In the genomic region with DNA sequence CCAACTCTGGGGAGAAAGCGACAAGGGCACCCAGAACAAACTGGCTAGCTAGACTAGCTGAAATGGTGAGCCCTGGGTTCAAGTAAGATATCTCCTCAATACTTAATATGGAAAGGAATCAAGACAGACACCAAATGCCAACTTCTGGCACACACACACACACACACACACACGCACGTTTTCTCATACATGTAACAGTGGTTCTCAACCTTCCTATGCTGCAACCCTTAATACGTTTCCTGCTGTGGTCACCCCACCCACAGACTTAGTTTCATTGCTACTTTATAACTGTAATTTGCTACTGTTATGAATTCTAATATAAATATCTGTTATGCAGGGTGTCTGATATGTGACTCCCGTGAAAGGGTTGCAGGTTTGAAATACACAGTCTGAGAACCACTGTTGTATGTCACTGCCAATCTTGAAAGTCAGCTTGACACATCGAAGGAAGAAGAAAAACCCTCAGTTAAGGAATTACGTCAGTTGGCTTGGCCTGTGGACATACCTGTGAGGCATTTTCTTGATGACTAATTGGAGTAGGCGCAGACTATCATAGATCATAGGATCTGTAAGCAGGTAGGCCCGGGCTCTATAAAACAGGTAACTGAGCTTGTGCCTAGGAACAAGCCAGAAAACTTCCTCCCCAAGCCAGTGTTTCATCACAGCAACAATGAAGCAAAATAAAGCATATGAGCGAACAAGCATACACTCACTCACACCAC, we compare ENCODE assay signal across 17 mouse cellular contexts.
"Had no signal": no experiment of that assay in that cellular context is flagged by ENCODE, and none has a peak within 500 bp of the region (broad histone marks: within the 10 kb centered on the region; RNA-seq: fewer than 3 reads in every experiment).

No protein-coding gene starts in this region.

- H3K4me3 ChIP-seq: liver, embryonic 12.5 days; liver, embryonic 15.5 days; lung, embryonic 15.5 days; neural tube, embryonic 12.5 days had no signal

- DNase-seq: kidney, adult 18-20 months; kidney, adult 9 months; kidney, postnatal 14 days; kidney, postnatal 4 days; left cerebral cortex, postnatal 4 days; lung, adult 18-20 months; lung, postnatal 10 days; lung, postnatal 36 days; midbrain, embryonic 14.5 days; retina, postnatal 1 day; thymus, adult 18-20 months; thymus, postnatal 36 days had no signal

- H3K27me3 ChIP-seq: liver, embryonic 12.5 days; liver, embryonic 15.5 days; lung, embryonic 15.5 days; neural tube, embryonic 12.5 days had no signal

- H3K4me1 ChIP-seq: liver, embryonic 12.5 days; liver, embryonic 15.5 days; neural tube, embryonic 12.5 days had no signal

- H3K27ac ChIP-seq: liver, embryonic 12.5 days; liver, embryonic 15.5 days; lung, embryonic 15.5 days; neural tube, embryonic 12.5 days had no signal

- H3K9me3 ChIP-seq: liver, embryonic 12.5 days; liver, embryonic 15.5 days; lung, embryonic 15.5 days; neural tube, embryonic 12.5 days had no signal

- ATAC-seq: liver, embryonic 12.5 days had no signal

- H3K36me3 ChIP-seq: liver, embryonic 12.5 days; liver, embryonic 15.5 days; lung, embryonic 15.5 days; neural tube, embryonic 12.5 days had no signal

- H3K9ac ChIP-seq: liver, embryonic 12.5 days; liver, embryonic 15.5 days; lung, embryonic 15.5 days; neural tube, embryonic 12.5 days had no signal

- H3K4me2 ChIP-seq: liver, embryonic 12.5 days; liver, embryonic 15.5 days; lung, embryonic 15.5 days; midbrain, embryonic 11.5 days; neural tube, embryonic 12.5 days had no signal
